Mouse (Mus musculus) heart, postnatal 0 days (tissue): ENCODE data around the gene Wdr91.

Source experiments
- CTCF ChIP-seq: IDR thresholded peaks from 2 replicates; pipeline ENCODE4 v1.5.1; 2016; ENCODE audit warnings: antibody characterized with exemption, control low read depth, low read depth
- EP300 ChIP-seq: IDR thresholded peaks from 2 replicates; pipeline ENCODE4 v1.6.1; 2016; ENCODE audit warnings: antibody characterized with exemption, low read depth

- TF ChIP-seq CTCF, result no peak
- no peak for TF ChIP-seq EP300
These were observed 888 bp downstream of the Wdr91 start for GRCm38 (mm10) chr6:34909631-34910345.
